Comparison of ENCODE assay signal across 28 mouse cellular contexts in genomic region chr4:104476841-104477240, GRCm38 (mm10).
"Had no signal": no experiment of that assay in that cellular context is flagged by ENCODE, and none has a peak within 500 bp of the region (broad histone marks: within the 10 kb centered on the region; RNA-seq: fewer than 3 reads in every experiment).

No protein-coding gene starts in this region.

- DNase-seq: cerebellum, adult 2 months; cerebellum, adult 8-10 months; cerebellum, adult 9-10 months; cerebellum, adult 9-11 months; cerebellum, postnatal 10 days; cerebellum, postnatal 14 days; cerebellum, postnatal 25 days; cerebellum, postnatal 36 days; embryo, embryonic 11 days; forebrain, postnatal 0 days; gastrocnemius, adult 2 months; gastrocnemius, postnatal 10 days; gastrocnemius, postnatal 14 days; gastrocnemius, postnatal 25 days; gastrocnemius, postnatal 36 days; heart, adult 18-20 months; heart, adult 2 months had no signal

- H3K4me3 ChIP-seq: embryonic facial prominence, embryonic 10.5 days; embryonic facial prominence, embryonic 12.5 days; embryonic facial prominence, embryonic 13.5 days; embryonic facial prominence, embryonic 15.5 days; erythroblast, embryonic 14.5 days; forebrain, embryonic 10.5 days; forebrain, embryonic 12.5 days; forebrain, embryonic 13.5 days; forebrain, embryonic 15.5 days; gastrocnemius, adult 2 months; heart, adult 2 months had no signal

- ATAC-seq: forebrain, embryonic 13.5 days; forebrain, embryonic 14.5 days; forebrain, embryonic 15.5 days; forebrain, embryonic 16.5 days; forebrain, postnatal 0 days had no signal

- H3K27ac ChIP-seq: embryonic facial prominence, embryonic 10.5 days; embryonic facial prominence, embryonic 12.5 days; embryonic facial prominence, embryonic 13.5 days; embryonic facial prominence, embryonic 15.5 days; forebrain, embryonic 10.5 days; forebrain, embryonic 12.5 days; forebrain, embryonic 13.5 days; forebrain, embryonic 15.5 days; gastrocnemius, adult 2 months; heart, adult 2 months had no signal

- H3K4me2 ChIP-seq: embryonic facial prominence, embryonic 12.5 days; embryonic facial prominence, embryonic 13.5 days; embryonic facial prominence, embryonic 15.5 days; forebrain, embryonic 12.5 days; forebrain, embryonic 13.5 days; forebrain, embryonic 15.5 days had no signal

- H3K9ac ChIP-seq: embryonic facial prominence, embryonic 12.5 days; embryonic facial prominence, embryonic 13.5 days; embryonic facial prominence, embryonic 15.5 days; forebrain, embryonic 12.5 days; forebrain, embryonic 13.5 days; forebrain, embryonic 15.5 days; forebrain, postnatal 0 days had no signal

- H3K4me1 ChIP-seq: embryonic facial prominence, embryonic 10.5 days; embryonic facial prominence, embryonic 12.5 days; embryonic facial prominence, embryonic 13.5 days; embryonic facial prominence, embryonic 15.5 days; forebrain, embryonic 12.5 days; forebrain, embryonic 15.5 days had no signal

- H3K9me3 ChIP-seq: embryonic facial prominence, embryonic 10.5 days; embryonic facial prominence, embryonic 12.5 days; embryonic facial prominence, embryonic 13.5 days; embryonic facial prominence, embryonic 15.5 days; forebrain, embryonic 10.5 days; forebrain, embryonic 12.5 days; forebrain, embryonic 13.5 days; forebrain, embryonic 15.5 days had no signal

- H3K27me3 ChIP-seq: embryonic facial prominence, embryonic 12.5 days; embryonic facial prominence, embryonic 13.5 days; embryonic facial prominence, embryonic 15.5 days; forebrain, embryonic 12.5 days; forebrain, embryonic 13.5 days; forebrain, embryonic 15.5 days had no signal

- H3K36me3 ChIP-seq: embryonic facial prominence, embryonic 10.5 days; embryonic facial prominence, embryonic 12.5 days; embryonic facial prominence, embryonic 13.5 days; embryonic facial prominence, embryonic 15.5 days; forebrain, embryonic 10.5 days; forebrain, embryonic 15.5 days had no signal
